Mouse (Mus musculus) spleen, postnatal 14 days (tissue): ENCODE measurements around the gene Rad50.

Experiments
- DNase-seq, 2 experiments: peaks; one replicate each; pipeline ENCODE4 v3.0.0; 2021 to 2022; ENCODE audit warnings: low spot score in 2 of 2

Gene Rad50

GRCm38 (mm10) chr11:53706934-53707717 lies at the start of gene Rad50:
Gene Rad50, minus strand, starts transcription at chr11:53707319.
- DNase-seq = peak; percentile 83 to 87

DNA sequence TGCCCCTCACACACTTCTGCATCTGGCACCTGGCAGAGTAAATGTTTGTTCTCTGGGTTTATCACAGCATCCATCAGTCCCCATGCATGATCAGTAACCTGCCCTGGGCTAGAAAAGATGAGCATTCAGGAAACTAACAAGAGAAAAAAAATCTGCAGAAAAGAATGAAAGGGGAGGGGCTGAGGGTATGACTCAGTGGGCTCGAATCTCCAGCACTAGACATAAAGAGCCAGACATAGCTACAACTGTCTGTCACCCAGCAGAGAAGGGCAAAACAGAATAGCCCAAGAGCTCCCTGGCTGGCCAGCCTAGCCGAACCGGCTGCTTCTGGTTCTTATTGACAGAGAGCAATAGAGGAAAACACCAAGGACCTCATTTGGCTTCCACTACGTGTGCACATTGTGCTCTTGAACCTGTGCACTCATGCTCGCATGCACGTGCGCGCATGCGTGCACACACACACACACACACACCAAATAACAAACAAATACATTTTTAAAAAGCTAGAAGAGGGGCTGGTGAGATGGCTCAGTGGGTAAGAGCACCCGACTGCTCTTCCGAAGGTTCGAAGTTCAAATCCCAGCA lies 48.0 kb upstream of the Rad50 start:
- DNase-seq = no peak

DNA sequence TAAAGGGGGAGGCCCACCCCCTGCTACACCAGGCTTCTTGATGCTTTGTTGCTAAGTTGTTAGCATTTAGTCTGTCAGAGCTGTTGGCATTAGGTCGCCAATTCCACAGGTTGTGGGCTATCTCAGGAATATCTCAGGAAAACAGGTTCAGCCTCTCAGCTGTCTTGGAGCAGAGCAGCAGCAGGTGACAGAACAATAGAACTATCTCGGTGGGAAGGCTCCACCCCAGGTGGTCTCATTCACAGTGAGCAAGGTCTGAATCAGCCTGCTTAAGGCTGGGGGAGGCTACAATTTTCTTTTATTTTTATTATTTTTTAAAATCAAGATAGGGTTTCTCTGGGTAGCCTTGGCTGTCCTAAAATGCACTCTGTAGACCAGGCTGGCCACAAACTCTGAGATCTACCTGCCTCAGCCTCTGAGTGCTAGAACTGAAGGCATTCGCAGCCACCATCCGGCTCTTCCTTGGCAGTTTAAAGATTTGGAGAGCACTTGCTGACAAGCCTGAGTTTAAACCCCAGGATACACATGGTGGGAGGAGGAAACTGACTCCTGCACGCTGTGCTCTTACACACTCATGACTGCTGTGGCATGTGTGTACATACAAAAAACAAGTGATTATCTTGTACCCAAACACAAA lies 42.7 kb upstream of the Rad50 start:
- DNase-seq = no peak

- no peak for DNase-seq
These were observed 42.2 kb upstream of the Rad50 start for GRCm38 (mm10) chr11:53749306-53749705.

DNA sequence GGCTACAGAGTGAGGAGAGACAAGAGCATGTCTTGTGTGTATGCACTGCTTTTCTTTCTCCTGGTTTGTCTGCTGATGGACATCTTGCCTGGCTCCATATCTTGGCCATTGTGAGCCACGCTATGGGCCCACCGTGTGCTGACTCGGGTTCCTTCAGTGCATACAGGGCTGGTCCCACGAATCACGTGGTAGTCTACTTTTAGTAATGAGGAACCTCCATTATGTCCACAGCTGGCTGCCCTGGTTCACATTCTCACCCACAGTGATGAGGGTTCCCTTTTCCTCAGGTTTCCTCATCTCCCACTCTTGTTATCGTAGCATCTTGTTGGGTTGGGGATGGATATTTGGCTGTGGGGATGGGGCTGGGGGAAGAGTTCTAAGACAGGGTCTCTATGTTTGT lies 41.5 kb upstream of the Rad50 start:
- DNase-seq = no peak

- no peak for DNase-seq
These were observed 40.9 kb upstream of the Rad50 start for GRCm38 (mm10) chr11:53747985-53748384.

- no peak for DNase-seq
These were observed 38.1 kb upstream of the Rad50 start for GRCm38 (mm10) chr11:53745260-53745659.

GRCm38 (mm10) chr11:53742353-53742752 lies 35.2 kb upstream of the Rad50 start:
- no peak for DNase-seq

DNA sequence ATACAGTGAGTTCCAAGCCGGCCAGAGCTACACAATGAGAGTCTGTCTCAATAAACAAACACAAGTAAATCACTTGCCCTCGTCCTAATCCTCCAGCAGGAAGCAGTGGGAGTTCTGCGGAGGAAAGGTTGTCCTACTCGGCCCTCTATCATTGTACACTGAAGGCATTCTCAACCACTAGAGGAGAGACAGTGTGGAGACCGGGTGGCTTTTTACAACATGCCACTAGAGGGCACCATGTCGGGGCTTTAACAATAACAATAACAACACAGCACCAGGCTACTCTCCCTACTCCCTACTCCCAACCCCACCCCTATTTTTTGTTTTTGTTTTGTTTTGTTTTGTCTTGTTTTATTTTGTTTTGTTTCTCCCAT lies 30.4 kb upstream of the Rad50 start:
- DNase-seq = peak in 1 of 2 experiments; percentile 42

DNA sequence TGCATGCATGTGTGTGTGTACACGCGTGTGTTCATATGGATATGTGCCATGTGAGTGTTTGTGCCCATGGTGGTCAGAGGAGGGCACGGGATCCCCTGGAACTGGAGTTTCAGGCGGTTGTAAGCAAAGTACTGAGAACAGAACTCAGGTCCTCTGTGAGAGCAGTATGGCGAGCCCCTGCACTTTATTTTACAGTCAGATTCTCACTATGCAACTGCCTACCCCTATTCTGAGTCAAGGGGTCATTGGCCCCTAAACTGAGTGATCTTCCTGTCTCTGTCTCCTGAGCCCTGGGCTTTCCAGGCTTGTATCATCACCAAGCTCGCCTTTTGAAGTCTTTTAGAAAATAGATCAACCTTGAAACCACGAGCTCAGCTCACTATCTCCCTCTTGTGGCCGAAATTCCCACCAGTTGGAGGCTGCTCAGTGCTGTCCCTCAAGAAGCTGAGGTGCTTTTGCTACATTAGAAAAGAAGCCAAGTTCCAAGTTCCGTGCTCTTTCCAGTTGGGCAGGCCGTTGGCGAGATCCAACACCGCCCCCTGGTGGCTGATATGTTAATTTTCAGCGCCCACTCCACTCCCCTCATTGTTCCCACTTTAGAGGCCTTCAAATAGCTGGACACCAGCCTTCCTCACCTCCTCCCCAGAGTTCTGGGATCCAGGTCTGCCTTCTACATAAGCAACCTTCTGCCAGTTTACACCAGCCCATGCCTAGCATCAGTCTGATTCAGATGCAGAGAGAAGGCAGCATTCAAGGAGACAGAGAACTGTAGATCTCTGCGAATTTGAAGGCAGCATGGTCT lies 29.9 kb upstream of the Rad50 start:
- DNase-seq = peak; percentile 35 to 67

GRCm38 (mm10) chr11:53735682-53736245 lies 28.6 kb upstream of the Rad50 start:
- peak; percentile 25 to 55 for DNase-seq

- no peak for DNase-seq
These were observed 28.0 kb upstream of the Rad50 start for GRCm38 (mm10) chr11:53734970-53735681.

GRCm38 (mm10) chr11:53734431-53734830 lies 27.3 kb upstream of the Rad50 start:
- no peak for DNase-seq

DNA sequence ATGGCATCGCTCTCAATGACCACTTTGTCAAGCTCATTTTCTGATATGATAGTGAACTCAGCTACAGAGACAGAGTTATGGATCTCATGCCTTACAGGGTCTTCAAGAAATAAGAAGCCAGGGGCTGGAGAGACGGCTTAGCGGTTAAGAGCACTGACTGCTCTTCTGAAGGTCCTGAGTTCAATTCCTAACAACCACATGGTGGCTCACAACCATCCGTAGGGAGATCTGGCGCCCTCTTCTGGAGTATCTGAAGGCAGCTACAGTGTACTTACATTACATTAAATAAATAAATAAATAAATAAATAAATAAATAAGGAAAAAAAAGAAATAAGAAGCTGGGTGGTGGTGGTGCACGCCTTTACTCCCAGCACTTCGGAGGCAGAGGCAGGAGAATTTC lies 26.7 kb upstream of the Rad50 start:
- DNase-seq = no peak

DNA sequence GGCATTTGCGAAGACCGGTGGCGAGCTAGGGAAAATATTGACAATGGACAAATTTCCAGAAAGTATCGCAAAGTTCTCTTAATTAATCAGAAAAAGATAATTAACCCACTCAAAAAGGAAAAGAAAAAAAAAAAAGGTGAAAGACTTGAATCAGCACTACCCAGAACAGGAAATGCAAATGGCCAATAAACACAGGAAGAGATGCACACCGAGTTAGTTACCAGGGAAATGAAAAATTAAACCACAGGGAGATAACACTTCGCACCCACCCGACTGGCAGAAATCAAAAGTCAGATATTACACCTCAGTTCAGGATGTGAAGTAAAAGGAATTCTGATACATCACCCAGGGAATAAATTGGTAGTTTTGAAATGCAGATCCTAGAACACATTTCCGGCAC lies 25.1 kb upstream of the Rad50 start:
- DNase-seq = no peak

DNA sequence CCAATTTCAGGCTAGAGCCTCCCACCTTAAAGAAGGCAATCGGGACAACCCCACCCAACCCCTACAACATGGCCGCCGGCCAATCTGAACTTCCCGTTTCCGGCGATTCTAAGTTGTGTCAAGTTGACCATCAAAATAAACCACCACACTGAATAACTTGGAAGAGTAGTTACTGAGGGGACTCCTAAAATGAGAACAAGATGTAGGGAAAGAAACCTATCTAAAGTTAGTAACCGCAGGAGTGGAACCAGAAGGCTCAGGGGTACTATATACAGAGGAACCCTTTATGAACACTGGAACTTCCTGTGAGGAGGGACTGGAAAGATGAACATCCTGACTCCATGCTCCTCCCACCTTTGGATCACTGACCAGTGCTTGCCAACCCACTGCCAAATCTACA lies 24.3 kb upstream of the Rad50 start:
- DNase-seq = no peak

DNA sequence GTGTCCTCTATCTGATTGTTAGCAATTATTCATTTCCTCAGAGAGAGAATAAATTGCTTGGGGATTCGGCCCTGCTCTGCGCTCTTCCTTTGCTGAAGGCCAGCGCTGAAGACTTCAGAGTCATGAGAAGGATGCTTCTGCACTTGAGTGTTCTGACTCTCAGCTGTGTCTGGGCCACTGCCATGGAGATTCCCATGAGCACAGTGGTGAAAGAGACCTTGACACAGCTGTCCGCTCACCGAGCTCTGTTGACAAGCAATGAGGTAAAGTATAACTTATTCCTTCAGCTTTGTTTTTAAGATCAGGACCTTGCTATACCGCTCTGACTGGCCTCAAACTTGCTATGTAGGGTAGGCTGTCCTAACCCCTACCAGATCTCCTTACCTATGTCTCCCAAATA lies 13.6 kb upstream of the Rad50 start, which contains the start of gene Il5:
TSS of gene Il5 (plus strand) at position 80 of the 400 bp plus-strand sequence.
- DNase-seq = no peak

DNA sequence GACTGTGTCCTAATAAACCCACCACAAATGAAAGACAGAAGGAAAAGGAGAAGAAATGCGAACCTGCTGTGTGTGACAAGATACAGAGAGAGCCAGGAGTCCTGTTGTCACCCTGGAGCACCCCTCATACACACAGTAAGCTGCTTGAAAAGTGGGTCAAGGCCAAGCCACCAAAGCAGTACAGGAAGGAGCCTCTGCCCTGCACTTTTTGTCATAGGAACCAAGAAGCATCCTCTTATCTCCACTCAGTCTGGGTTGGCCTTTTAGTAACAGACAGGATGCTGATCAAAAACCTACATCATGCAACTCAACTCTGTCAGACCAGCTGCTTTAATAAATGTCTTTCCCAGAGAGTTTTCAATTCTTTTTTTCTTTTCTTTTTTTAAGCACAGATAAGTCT lies 12.6 kb upstream of the Rad50 start:
- DNase-seq = no peak

DNA sequence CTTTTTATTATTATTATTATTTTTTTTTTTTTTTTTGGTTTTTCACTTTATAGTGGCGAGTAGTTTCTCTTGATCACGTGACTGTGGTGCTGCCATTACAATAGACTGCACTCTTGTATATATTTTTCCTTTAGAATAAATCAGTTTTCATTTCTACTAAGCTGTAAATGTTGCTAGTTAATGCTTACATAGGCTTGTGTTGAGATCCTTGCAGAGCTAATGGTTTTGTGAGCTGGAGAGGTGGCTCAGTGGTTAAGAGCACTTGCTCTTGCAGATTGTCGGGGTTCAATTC lies 545 bp upstream of the Rad50 start:
- no peak for DNase-seq

- DNase-seq = peak; percentile 11 to 26
These were observed 734 bp downstream of the Rad50 start for GRCm38 (mm10) chr11:53706236-53706933.

DNA sequence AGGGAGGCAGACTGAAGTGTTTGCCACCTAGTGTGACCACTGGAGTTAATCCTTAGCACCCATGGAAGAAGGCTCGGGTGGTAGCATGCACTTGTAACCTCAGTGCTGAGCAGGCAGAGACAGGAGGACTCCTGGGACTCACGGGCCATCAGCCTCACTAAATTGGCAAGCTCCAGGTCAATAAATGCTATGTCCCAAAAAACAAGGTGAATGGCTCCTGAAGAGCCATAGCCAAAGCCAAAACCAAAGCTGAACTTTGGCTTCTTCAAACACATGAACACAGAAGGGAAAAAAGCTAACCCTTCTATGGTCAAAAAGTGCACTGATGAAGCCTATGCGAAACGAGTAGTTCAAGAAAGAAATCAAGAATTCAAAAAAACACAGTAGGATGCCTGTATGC lies 7.8 kb downstream of the Rad50 start:
- DNase-seq = no peak
